Mouse (Mus musculus) bone marrow macrophage, adult 2 months (primary cell): Measurements from ENCODE around the gene Rpl6.
A peak's percentile ranks its signal among the peaks of the same experiment; 100 is the strongest.

ENCODE experiments used
- CTCF ChIP-seq: IDR thresholded peaks from 2 replicates; pipeline ENCODE4 v1.5.1; 2012; ENCODE audit warnings: low read depth, mild to moderate bottlenecking, low read length, moderate library complexity
- POLR2A ChIP-seq: IDR thresholded peaks from 2 replicates; pipeline ENCODE4 v1.6.1; 2012; ENCODE audit warnings: mild to moderate bottlenecking, low read depth, low read length, borderline replicate concordance

GRCm38 (mm10) chr5:121190836-121191583 lies 13.3 kb upstream of the Rpl6 start, which contains the start of gene Ptpn11:
- no peak for TF ChIP-seq CTCF
- TF ChIP-seq POLR2A: peak; percentile 71; the same call in 1 of the 2 replicates
